Mouse (Mus musculus) C2C12 (cell line): ENCODE measurements at regions not wholly inside any gene's neighbourhood (a gene's known extent, or its start where the extent isn't known, plus 50 kb on each side); places are given as distances from the start of the nearest gene placed in this dataset.

Source experiments
- CEBPB ChIP-seq: IDR thresholded peaks from one replicate; pipeline ENCODE4 v1.6.1; 2011; ENCODE audit warnings: low read depth, mild to moderate bottlenecking, control low read depth, moderate library complexity
- CTCF ChIP-seq: IDR thresholded peaks from one replicate; pipeline ENCODE4 v1.5.1; 2011; ENCODE audit not compliant: control insufficient read depth, insufficient read depth, insufficient read length
- MYOD1 ChIP-seq: IDR thresholded peaks from one replicate; pipeline ENCODE4 v1.6.1; 2011; ENCODE audit warnings: low read depth; ENCODE audit not compliant: control insufficient read depth, insufficient read length
- MYOG ChIP-seq: IDR thresholded peaks from one replicate; pipeline ENCODE4 v1.6.1; 2011; ENCODE audit not compliant: control insufficient read depth, insufficient read length; ENCODE audit errors: extremely low read depth

GRCm38 (mm10) chr19:54170361-54170760, 126.4 kb downstream of the Adra2a start:
- TF ChIP-seq CTCF, result no peak
- TF ChIP-seq CEBPB, result no peak
- no peak for TF ChIP-seq MYOD1
- no peak for TF ChIP-seq MYOG
